Mouse (Mus musculus) lung, embryonic 16.5 days (tissue): ENCODE data around the gene Ccdc83. TPM values are rescaled to one million over a fixed set of nuclear protein-coding genes. Genes with fewer than 3 reads are reported as not detected.

Experiments used
- ATAC-seq: fragments of 200-750 bp; cut with Nextera tagmentation; 2 replicates; pipeline ENCODE4 v1.8.0; 2017; ENCODE audit warnings: low read depth, mild to moderate bottlenecking, moderate library complexity
- H3K27ac ChIP-seq: fragments of 300-500 bp; sonication (generic); 2 replicates; pipeline ENCODE4 v1.5.1; 2014; ENCODE audit warnings: mild to moderate bottlenecking, control low read depth, low read length
- H3K27me3 ChIP-seq: fragments of 300-500 bp; sonication (generic); 2 replicates; pipeline ENCODE4 v1.6.1; 2014; ENCODE audit warnings: low read depth, low read length, mixed read lengths; ENCODE audit not compliant: control insufficient read depth, insufficient read depth
- H3K36me3 ChIP-seq: fragments of 300-500 bp; sonication (generic); 2 replicates; pipeline ENCODE4 v1.6.1; 2014; ENCODE audit warnings: low read length; ENCODE audit not compliant: control insufficient read depth, insufficient read depth
- H3K4me1 ChIP-seq: fragments of 300-500 bp; sonication (generic); replicated peaks from 2 replicates; pipeline ENCODE4 v1.6.1; 2014; ENCODE audit warnings: low read length, mixed read lengths; ENCODE audit not compliant: control insufficient read depth, insufficient read depth
- H3K4me2 ChIP-seq: fragments of 300-500 bp; sonication (generic); 2 replicates; pipeline ENCODE4 v1.6.1; 2014; ENCODE audit warnings: low read depth, low read length, control low read depth
- H3K4me3 ChIP-seq: fragments of 300-500 bp; sonication (generic); 2 replicates; pipeline ENCODE4 v1.5.1; 2014; ENCODE audit warnings: mild to moderate bottlenecking, low read length, control low read depth
- H3K9ac ChIP-seq: fragments of 300-500 bp; sonication (generic); 2 replicates; pipeline ENCODE4 v1.6.1; 2014; ENCODE audit warnings: low read length, control low read depth
- H3K9me3 ChIP-seq: fragments of 300-500 bp; sonication (generic); 2 replicates; pipeline ENCODE4 v1.6.1; 2016; ENCODE audit warnings: low read length; ENCODE audit not compliant: control insufficient read depth
- WGBS: fragments of 180-500 bp; shearing (Covaris S2); extraction: QIAGEN DNeasy Blood & Tissue Kit; methylation state at CpG from one replicate; pipeline ENCODE4 v1.1.7; 2014; 5-methylcytosine and 5-hydroxymethylcytosine counted together
- polyA plus RNA-seq: library from polyadenylated mRNA; unstranded; fragments of >200 nt; fragmentation: Nextera tagmentation; extraction: Ambion mirVana; gene quantifications from 2 replicates; pipeline ENCODE4 v1.2.1, GENCODE M21; 2015

Gene Ccdc83
- polyA plus RNA-seq, 1 experiment from 2014 or later, result not detected

- WGBS, result 76% methylated on average over 6 of the region's 6 CpGs
- no peak for ATAC-seq
- H3K4me1 ChIP-seq, result no peaks in the 10 kb centered on the region
These were observed 26.3 kb upstream of the Ccdc83 start for GRCm38 (mm10) chr7:90291885-90292284.

GRCm38 (mm10) chr7:90284793-90285192, 19.2 kb upstream of the Ccdc83 start:
- ATAC-seq, result no peak
- H3K9ac ChIP-seq, result no peak overlapping the region
- H3K27me3 ChIP-seq, result no peaks in the 10 kb centered on the region
- H3K36me3 ChIP-seq, result no peaks in the 10 kb centered on the region
- H3K4me3 ChIP-seq, result no peak overlapping the region
- no peaks in the 10 kb centered on the region for H3K9me3 ChIP-seq
- peak overlapping the region; percentile 25; the same call in 1 of the 2 replicates for H3K4me2 ChIP-seq
- H3K27ac ChIP-seq, result no peak overlapping the region
- 11% methylated on average over 7 of the region's 7 CpGs for WGBS
- peaks cover 6% of the 10 kb centered on the region for H3K4me1 ChIP-seq

More at GRCm38 (mm10) chr7:90291885-90292284, 26.3 kb upstream of the Ccdc83 start:
- H3K4me2 ChIP-seq, result no peak overlapping the region
- H3K4me3 ChIP-seq, result no peak overlapping the region
- no peaks in the 10 kb centered on the region for H3K9me3 ChIP-seq
- no peaks in the 10 kb centered on the region for H3K36me3 ChIP-seq
- no peak overlapping the region for H3K9ac ChIP-seq
- H3K27ac ChIP-seq, result no peak overlapping the region
- no peaks in the 10 kb centered on the region for H3K27me3 ChIP-seq

- H3K27me3 ChIP-seq, result no peaks in the 10 kb centered on the region
- H3K4me2 ChIP-seq, result no peak overlapping the region
- no peak overlapping the region for H3K27ac ChIP-seq
- no peaks in the 10 kb centered on the region for H3K9me3 ChIP-seq
- no peak overlapping the region for H3K4me3 ChIP-seq
- no peaks in the 10 kb centered on the region for H3K36me3 ChIP-seq
- peaks cover 6% of the 10 kb centered on the region for H3K4me1 ChIP-seq
- ATAC-seq, result no peak
- no peak overlapping the region for H3K9ac ChIP-seq
- 94% methylated on average over 1 of the region's 1 CpGs for WGBS
These were observed 17.2 kb upstream of the Ccdc83 start for GRCm38 (mm10) chr7:90282786-90283185.

- peak; percentile 42 for ATAC-seq
- Histone ChIP-seq H3K9me3 (no peaks in the 10 kb centered on the region), H3K4me1 (peaks cover 6% of the 10 kb centered on the region), H3K36me3 (no peaks in the 10 kb centered on the region), H3K4me2 (no peak overlapping the region), H3K4me3 (no peak overlapping the region), H3K27ac (no peak overlapping the region), H3K27me3 (no peaks in the 10 kb centered on the region), H3K9ac (no peak overlapping the region)
- WGBS, result 63% methylated on average over 11 of the region's 11 CpGs
These were observed 16.4 kb upstream of the Ccdc83 start for GRCm38 (mm10) chr7:90281759-90282546.

GRCm38 (mm10) chr7:90280878-90281277, 15.3 kb upstream of the Ccdc83 start:
- 48% methylated on average over 8 of the region's 8 CpGs for WGBS
- H3K27ac ChIP-seq, result no peak overlapping the region

GRCm38 (mm10) chr7:90280274-90280875, 14.8 kb upstream of the Ccdc83 start:
- H3K9me3 ChIP-seq, result no peaks in the 10 kb centered on the region
- H3K27me3 ChIP-seq, result no peaks in the 10 kb centered on the region
- no peak overlapping the region for H3K9ac ChIP-seq
- H3K4me3 ChIP-seq, result no peak overlapping the region
- ATAC-seq, result no peak
- H3K36me3 ChIP-seq, result no peaks in the 10 kb centered on the region
- H3K27ac ChIP-seq, result no peak overlapping the region
- whole genome bisulfite sequencing, result 68% methylated on average over 11 of the region's 11 CpGs
- H3K4me1 ChIP-seq, result peaks cover 6% of the 10 kb centered on the region
- no peak overlapping the region for H3K4me2 ChIP-seq

More at GRCm38 (mm10) chr7:90280878-90281277, 15.3 kb upstream of the Ccdc83 start:
- Histone ChIP-seq H3K4me3 (no peak overlapping the region), H3K9me3 (no peaks in the 10 kb centered on the region), H3K4me1 (peaks cover 6% of the 10 kb centered on the region), H3K36me3 (no peaks in the 10 kb centered on the region), H3K4me2 (no peak overlapping the region), H3K9ac (no peak overlapping the region), H3K27me3 (no peaks in the 10 kb centered on the region)
- no peak for ATAC-seq

GRCm38 (mm10) chr7:90279136-90279535, 13.6 kb upstream of the Ccdc83 start:
- Histone ChIP-seq H3K9ac (no peak overlapping the region), H3K36me3 (no peaks in the 10 kb centered on the region), H3K27me3 (no peaks in the 10 kb centered on the region), H3K4me1 (no peaks in the 10 kb centered on the region; the same call in 1 of the 2 replicates), H3K4me3 (no peak overlapping the region), H3K4me2 (no peak overlapping the region), H3K9me3 (no peaks in the 10 kb centered on the region), H3K27ac (no peak overlapping the region)
- no peak for ATAC-seq
- WGBS, result 86% methylated on average over 4 of the region's 4 CpGs

GRCm38 (mm10) chr7:90277769-90278168, 12.2 kb upstream of the Ccdc83 start:
- WGBS, result 49% methylated on average over 4 of the region's 4 CpGs
- H3K36me3 ChIP-seq, result no peaks in the 10 kb centered on the region
- ATAC-seq, result peak; percentile 37
- no peak overlapping the region for H3K9ac ChIP-seq
- no peak overlapping the region for H3K4me2 ChIP-seq
- no peak overlapping the region for H3K27ac ChIP-seq
- H3K4me3 ChIP-seq, result no peak overlapping the region
- no peaks in the 10 kb centered on the region; the same call in 1 of the 2 replicates for H3K4me1 ChIP-seq
- H3K27me3 ChIP-seq, result no peaks in the 10 kb centered on the region
- no peaks in the 10 kb centered on the region for H3K9me3 ChIP-seq

- Histone ChIP-seq H3K9me3 (no peaks in the 10 kb centered on the region), H3K4me3 (no peak overlapping the region), H3K27ac (no peak overlapping the region), H3K36me3 (no peaks in the 10 kb centered on the region), H3K9ac (no peak overlapping the region), H3K4me2 (no peak overlapping the region), H3K27me3 (no peaks in the 10 kb centered on the region), H3K4me1 (no peaks in the 10 kb centered on the region; the same call in 1 of the 2 replicates)
- 33% methylated on average over 3 of the region's 3 CpGs for WGBS
- peak; percentile 68 for ATAC-seq
These were observed 11.7 kb upstream of the Ccdc83 start for GRCm38 (mm10) chr7:90277246-90277645.
